Mouse (Mus musculus): ENCODE data around the gene Stk38l.
"Not testable (repeated sequence)": the region's sequence is repeated elsewhere in the genome, so short reads cannot be mapped to it uniquely, and the experiment has no call there.

Stk38l gene

DNA sequence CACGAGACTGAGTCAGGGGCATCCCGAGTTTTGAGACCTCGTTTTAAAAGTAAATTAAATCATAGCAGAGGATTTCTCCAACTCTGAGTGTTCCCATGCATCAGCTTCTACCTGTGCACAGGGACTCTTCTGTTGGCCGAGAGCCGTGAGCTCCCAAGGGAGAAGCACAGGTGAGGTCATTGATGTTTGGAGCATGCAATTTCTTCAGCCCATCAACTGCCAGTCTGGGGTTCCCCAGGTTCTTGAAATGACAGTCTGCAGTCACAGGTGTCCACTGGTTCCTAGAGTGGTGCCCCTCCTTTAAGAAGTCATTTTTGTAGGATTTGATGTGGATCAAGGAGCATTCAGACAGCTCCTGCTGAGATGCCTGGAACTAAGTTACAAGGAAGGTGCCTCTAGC lies 46.0 kb downstream of the Stk38l start:
- no peak for DNase-seq (ENCODE audit: low spot score)

DNA sequence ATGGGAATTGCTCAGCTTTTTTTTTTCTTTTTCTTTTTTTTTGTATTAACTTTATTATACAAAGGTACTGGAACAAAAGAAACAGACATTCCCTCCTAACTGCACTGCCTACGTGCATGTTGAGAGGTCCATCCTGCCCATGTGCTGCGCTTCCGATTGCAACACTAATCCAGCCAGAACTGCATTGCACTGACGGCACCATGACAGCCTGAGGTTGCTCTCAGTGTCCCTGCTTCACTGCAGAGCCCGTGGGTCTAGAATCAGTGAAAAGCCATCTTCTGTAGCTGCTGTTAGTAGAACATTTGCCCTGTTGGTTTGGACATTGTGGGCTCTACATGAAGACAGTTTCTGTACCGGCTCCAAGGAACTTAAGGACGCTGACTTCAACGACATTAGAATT lies 51.1 kb downstream of the Stk38l start:
- not testable (repeated sequence) for DNase-seq (ENCODE audit: low spot score)

DNA sequence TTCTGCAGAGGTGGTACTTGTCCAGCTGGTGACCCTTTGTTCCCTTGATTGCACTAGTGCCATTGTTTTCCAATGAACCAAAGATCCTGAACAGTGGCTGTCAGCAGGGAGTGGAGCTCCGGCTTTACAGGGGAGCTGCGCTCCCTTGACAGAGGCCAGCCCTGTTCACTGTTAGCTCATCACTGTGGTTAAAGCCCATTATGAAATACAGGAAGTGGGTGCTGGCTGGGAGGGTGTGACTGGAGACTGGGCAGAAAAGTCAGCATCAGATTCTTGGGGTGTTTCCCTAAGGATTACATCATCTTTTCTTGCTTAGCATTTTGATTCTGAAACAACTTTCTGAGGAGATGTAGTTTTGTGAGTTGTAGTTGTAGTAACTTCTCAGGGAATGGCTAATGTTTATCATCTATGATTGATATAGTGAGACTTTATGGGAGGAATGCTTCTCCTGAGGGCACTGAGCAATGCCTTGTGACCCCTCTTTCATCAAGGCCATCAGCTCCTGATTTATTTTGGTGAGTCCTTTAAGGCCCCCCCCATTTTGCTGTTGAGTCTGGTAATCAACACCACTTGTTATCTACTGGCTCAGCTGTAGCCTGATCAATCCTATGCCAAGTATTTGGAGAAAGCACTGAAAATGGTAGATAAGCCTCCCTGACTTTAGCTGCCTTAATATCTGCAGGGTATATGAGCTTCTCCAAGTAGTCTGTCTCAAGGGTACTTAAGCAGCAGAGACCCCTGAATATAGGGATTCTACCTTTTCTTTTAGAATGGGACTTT lies 52.0 kb downstream of the Stk38l start:
- peak; percentile 44 for DNase-seq (ENCODE audit: low spot score)

DNA sequence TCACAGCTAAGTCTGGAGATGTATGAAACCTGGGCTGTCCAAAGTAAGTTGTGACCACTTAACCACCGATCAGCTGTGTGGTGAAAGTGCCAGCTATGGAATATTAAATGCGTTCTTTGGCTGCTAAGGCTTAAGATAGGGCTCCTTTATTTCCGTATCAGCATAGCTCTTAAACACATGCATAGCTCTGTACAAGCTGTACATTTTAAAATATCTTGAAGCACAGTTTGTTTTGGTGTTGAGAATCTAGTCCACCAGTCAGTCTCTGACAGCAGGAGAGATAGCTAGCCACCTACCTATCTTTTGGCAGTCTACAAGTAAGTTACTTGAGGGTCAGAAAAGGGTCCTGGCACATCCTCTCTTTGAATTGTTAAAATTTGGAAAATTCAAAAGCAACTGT lies 53.3 kb downstream of the Stk38l start:
- no peak for DNase-seq (ENCODE audit: low spot score)

DNA sequence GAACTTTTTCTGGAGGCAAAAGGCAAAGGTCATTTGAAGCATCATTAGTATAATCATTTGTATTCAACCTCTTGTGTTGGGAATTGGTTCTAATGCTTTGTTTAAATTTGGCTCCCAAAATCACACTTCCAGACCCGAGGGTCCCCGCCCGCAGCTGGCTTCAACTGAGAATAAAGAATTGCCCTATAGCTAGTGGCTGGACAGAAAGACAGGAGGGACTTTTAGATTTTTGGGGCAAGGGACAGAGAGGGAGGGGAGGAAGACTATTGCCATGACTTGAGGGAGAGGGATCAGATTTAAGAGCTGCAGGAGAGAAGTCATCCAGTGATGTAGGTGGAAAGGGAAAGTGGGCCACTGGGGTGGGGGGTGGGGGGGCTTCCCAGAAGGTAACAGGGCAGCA lies 56.8 kb downstream of the Stk38l start:
- DNase-seq (ENCODE audit: low spot score), result no peak

DNA sequence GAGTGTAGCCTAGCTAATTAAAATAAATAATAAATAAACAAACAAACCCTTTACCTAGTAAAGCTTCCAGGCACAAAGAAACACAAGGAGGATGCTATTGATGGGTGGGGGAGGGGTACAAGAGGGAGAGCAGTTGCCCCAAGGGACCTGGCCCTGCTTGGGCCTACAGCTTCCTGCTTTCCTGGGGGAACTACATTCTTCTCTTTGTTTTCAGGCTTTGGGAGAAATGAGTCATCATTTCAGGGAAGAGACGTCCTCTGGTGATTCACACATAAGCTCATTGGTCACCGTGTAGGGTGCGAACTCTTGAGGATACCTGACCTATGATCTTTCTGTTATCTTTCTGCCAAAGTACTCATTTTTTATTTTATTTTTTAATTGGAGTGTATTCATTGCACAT lies 68.7 kb downstream of the Stk38l start:
- DNase-seq (ENCODE audit: low spot score), result no peak

DNA sequence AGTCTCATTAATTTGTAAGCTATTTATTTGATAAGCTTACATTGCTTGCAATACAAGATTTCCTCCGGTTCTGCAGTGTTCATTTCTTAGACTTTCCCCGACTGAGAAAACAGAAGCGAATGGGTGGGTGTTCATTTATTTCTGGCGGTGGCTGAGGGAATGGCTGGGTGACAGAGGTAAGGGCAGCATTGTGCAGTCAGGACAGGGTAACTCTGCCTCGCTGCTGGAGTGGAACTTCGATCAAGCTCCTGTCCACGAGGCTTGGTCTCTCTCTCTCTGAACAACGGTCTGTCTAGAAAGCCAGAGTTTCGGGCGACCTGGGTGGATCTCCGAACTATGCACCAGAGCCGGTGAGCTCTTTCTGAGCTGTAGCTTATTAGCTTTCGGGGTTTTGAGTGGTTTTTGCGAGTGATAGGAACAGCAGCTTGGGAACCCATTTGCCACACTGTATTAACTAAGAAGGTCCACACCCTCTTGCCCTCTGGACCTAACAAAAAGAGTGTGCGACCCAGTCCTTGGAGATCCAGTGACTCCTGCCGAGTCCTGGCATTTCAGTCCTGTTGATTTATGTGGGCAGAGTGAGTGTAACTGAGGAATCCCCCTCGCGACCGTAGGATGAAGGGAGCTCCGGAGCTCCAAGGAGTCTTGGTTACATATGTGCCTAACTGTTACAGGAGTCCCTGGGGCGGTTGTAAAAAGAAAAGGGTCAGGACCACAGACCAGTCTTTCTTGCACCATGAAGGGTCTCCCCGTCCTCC lies 70.5 kb downstream of the Stk38l start:
- DNase-seq (ENCODE audit: low spot score), result no peak

DNA sequence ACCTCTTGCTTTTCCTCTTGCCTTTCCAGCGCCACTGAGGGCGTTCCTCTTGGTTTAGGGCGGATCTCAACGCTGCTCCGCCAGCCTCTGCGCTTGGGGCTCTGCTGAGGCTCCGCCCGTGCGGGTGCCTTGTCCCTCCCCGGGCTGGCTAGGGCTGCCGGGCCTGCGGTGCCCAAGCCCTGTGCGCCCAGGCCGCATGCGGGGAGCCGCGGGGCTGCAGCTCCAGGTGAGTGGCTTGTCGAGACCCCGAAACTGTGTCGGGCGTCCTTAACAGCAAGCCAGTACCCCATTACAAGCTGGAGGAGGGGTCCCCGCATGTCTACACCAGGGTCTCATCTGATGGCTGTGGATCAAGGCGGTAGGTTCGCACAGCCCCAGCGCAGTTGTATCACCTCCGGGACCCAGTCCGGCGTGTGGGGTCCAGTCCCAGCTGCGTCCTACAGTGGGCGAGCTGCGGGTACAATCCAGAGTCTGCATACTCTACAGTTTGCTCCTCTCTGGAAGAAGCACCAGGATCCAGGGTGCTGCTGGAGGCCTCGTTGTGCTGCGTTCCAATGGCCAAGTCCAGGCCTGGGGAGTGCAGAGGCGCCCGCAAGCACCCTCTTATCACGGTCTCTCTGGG lies 71.2 kb downstream of the Stk38l start, which contains the start of gene Arntl2:
Arntl2 (plus strand) TSS at position 132 of the 622 bp plus-strand sequence.
- DNase-seq (ENCODE audit: low spot score), result peak; percentile 80

DNA sequence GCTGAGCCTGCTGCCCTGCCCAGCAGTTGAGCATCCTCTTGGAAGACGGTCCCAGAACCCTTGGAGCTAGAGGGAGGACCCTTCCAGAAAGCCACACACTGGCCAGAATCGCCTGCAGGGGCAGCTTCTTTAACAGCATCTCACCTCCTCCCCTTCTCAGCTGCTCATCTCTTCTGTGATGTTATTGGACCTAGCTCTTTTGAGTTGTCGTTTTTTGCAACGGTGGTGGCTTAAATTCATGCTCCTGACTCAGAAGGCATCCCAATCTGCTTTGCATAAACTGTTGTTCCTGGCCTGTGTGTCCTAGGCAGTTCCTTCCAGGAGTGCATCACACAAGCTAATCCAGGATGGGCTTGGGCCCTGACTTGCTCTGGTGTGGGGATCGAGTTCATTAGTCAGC lies 72.7 kb downstream of the Stk38l start:
- no peak for DNase-seq (ENCODE audit: low spot score)

DNA sequence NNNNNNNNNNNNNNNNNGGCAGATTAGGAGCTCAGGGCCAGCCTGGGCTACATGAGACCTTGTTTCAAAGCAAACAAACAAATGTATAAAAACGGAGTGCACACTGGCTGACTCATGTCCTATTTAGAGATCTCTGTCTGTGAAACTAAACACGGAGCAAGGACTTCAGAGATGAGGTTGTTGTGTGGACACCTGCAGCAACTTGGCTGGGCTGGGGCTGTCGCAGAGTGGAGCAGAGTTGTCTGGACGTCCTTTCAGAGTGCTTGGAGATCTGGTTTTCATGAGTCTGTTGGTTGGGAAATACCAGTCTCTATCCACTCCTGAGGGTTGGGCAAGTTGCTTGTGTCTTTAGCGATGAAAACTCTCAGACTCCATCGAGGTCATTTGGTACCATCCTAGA lies 85.2 kb downstream of the Stk38l start:
- DNase-seq (ENCODE audit: low spot score), result no peak

DNA sequence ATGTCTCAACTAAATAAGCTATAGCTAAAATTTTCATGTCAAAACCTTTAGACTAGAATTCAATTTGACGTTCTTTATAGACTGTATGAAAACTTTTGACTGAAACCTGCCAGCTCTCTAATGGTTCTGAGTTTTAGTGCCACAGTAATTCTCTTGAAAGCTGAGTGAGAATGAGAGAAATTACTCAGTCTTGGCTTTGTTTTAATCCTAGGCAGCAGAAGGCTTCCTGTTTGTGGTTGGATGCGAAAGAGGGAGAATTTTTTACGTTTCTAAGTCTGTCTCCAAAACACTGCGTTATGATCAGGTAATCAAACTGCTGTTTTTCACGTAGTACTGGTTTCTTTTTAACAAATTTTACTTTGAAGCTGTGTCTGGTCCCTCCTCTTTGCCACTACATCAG lies 88.2 kb downstream of the Stk38l start:
- no peak for DNase-seq (ENCODE audit: low spot score)

DNA sequence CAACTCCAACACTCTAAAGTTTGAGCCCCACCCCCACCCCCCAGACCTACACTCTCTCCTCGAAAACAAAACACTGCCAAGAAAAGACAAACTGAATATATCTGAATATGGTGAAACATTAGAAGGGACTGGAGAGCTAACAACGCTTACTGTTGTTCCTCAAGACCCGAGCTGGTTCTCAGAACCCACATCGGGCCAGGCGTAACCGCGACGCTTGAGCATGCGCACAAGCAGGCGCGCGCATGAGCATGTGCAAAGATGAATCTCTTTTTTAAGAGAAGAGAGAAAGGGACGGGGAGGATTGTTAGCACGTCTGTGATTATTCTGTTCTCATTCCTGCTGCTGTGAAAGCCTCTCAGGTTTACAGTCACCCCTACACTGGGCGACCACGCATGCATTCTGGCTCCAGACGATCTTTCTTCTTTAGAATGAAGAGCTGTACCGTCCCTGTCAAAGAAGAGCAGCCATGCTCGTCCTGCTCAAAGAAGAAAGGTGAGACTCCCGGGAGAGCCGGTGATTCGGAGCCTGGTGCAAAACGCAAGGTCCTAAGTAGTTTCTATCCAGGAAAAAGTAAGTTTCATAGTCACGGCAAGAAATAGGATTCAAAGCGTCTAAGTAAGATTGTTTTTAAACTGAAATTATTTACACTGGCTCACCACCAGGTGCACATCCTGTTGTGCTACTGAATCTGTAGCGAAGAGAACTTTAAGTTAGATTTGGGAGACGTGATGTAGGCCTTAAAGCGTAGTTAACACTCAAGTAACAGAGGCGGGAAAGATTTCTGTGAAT lies 95.6 kb downstream of the Stk38l start:
- no peak for DNase-seq (ENCODE audit: low spot score)

DNA sequence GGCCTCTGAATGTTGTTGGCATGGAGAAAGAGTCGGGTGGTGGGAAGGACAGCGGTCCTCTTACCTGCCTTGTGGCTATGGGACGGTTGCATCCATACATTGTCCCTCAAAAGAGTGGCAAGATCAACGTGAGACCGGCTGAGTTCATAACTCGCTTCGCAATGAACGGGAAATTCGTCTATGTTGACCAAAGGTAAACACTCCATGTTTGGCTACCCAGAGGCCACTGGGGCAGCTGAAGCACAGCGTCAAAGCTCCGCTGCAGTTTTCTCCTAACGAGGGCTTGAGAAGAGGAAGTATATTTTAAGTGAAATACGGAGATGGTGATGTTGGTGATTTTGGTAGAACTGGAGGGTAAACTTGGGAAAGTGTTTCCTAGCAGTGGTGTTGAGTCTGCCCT lies 97.2 kb downstream of the Stk38l start:
- no peak for DNase-seq (ENCODE audit: low spot score)

DNA sequence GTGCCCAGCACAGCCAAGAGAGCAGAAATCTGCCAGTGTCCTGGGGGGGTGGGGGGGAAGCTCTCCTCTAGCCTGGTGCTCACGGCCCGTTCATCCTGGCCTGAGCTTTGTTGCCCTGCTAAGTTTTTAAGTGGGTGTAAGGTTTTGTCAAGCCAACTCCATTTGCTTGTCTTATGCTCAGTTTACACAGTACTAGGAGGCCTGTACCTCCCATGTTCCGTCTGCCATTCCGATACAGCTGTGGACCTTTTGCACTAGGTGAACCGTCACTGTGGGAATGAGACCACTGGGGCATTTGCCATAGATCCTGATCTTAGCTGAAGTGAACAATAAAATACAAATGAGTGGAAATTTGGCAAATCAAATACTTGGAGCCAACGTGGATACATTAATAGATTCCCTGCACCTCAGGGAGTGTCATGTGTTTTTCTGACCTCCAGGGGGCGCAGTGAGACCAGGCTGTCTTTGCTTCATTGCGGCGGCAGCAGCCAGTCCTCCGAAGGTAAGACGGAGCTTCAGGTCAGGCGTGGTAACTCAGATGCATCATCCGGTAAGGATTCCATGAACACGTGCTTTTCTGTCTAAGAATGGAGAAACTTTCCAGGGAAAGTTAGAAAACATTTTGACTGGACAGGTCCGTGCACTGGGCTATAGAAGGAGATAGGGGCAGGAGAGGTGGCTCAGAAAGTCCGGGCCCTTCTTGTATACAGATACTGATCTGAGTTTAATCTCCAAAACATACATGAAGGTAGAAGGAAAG lies 100.1 kb downstream of the Stk38l start:
- peak; percentile 71 for DNase-seq (ENCODE audit: low spot score)

DNA sequence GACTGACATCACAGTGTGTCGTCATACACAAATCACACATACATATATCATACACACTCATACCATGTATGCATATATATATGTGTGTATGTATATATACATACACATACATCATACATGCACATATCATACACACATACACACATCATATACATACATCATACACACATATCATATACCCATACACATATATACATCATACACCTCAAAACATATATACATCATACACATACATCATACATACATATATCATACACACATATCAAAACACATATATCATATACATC lies 100.6 kb downstream of the Stk38l start:
- no peak for DNase-seq (ENCODE audit: low spot score)

Measured in urinary bladder, postnatal 14 days (tissue).